Mouse (Mus musculus) MEL (cell line): ENCODE measurements around the gene Nptxr. TPM values are rescaled to one million over a fixed set of nuclear protein-coding genes. Genes with fewer than 3 reads are reported as not detected.

Experiments
- DNase-seq: peaks from one replicate; pipeline ENCODE4 v3.0.0; 2011; ENCODE audit warnings: low read depth, low spot score
- H3K27ac ChIP-seq: 2 replicates; pipeline ENCODE4 v1.5.1; 2012; ENCODE audit warnings: low read depth, mild to moderate bottlenecking, control low read depth, low read length, moderate library complexity; ENCODE audit not compliant: control insufficient read depth
- H3K27me3 ChIP-seq, 2 experiments: fragments of 150-350 bp in 1 of 2; sonication (generic) in 1 of 2; 2 replicates each; pipeline ENCODE4 v1.6.1; 2012; ENCODE audit warnings: low read length in 2 of 2, mild to moderate bottlenecking in 2 of 2, improper control_type of control experiment in 1 of 2, moderate library complexity in 1 of 2; ENCODE audit not compliant: insufficient read depth in 2 of 2, control insufficient read depth in 1 of 2
- H3K36me3 ChIP-seq, 2 experiments: 2 replicates each; pipeline ENCODE4 v1.6.1; 2012 to 2014; ENCODE audit warnings: low read length in 2 of 2, improper control_type of control experiment in 1 of 2, inconsistent platforms in 1 of 2, mild to moderate bottlenecking in 1 of 2; ENCODE audit not compliant: insufficient read depth in 2 of 2, control insufficient read depth in 1 of 2
- H3K4me1 ChIP-seq, 2 experiments: fragments of 150-350 bp in 1 of 2; sonication (generic) in 1 of 2; 2 replicates each; pipeline ENCODE4 v1.6.1; 2012; ENCODE audit warnings: low read length in 2 of 2, improper control_type of control experiment in 1 of 2, mild to moderate bottlenecking in 1 of 2; ENCODE audit not compliant: insufficient read depth in 2 of 2, control insufficient read depth in 1 of 2
- H3K4me3 ChIP-seq, 2 experiments: fragments of 150-350 bp in 1 of 2; sonication (generic) in 1 of 2; 2 replicates each; pipeline ENCODE4 v1.5.1; 2012; ENCODE audit warnings: low read depth in 2 of 2, low read length in 2 of 2, mild to moderate bottlenecking in 2 of 2, moderate library complexity in 2 of 2, control low read depth in 1 of 2, improper control_type of control experiment in 1 of 2; ENCODE audit not compliant: control insufficient read depth in 1 of 2, insufficient read depth in 1 of 2
- H3K79me2 ChIP-seq: 2 replicates; pipeline ENCODE4 v1.6.1; 2012; ENCODE audit warnings: mild to moderate bottlenecking, low read length, moderate library complexity; ENCODE audit not compliant: control insufficient read depth, poor library complexity, insufficient read depth
- H3K9ac ChIP-seq: 2 replicates; pipeline ENCODE4 v1.6.1; 2012; ENCODE audit warnings: low read depth, mild to moderate bottlenecking, control low read depth, low read length, moderate library complexity; ENCODE audit not compliant: control insufficient read depth, poor library complexity, severe bottlenecking
- H3K9me3 ChIP-seq: fragments of 150-350 bp; sonication (generic); replicated peaks from 2 replicates; pipeline ENCODE4 v1.6.1; 2012; ENCODE audit warnings: mild to moderate bottlenecking, low read length, improper control_type of control experiment, moderate library complexity; ENCODE audit not compliant: insufficient read depth
- BHLHE40 ChIP-seq: IDR thresholded peaks from 2 replicates; pipeline ENCODE4 v1.6.1; 2012; ENCODE audit warnings: low read depth, mild to moderate bottlenecking, inconsistent platforms, low read length, improper control_type of control experiment, borderline replicate concordance
- CTCF ChIP-seq, 3 experiments: IDR thresholded peaks in 2 of 3; conservative IDR thresholded peaks in 1 of 3; 2 replicates each; pipeline ENCODE4 v1.5.1; 2011 to 2012; ENCODE audit warnings: low read length in 3 of 3, low read depth in 2 of 3, mild to moderate bottlenecking in 2 of 3, improper control_type of control experiment in 1 of 3, inconsistent platforms in 1 of 3, mixed read lengths in 1 of 3, moderate library complexity in 1 of 3; ENCODE audit not compliant: control insufficient read depth in 1 of 3, insufficient read depth in 1 of 3, poor library complexity in 1 of 3, severe bottlenecking in 1 of 3
- HCFC1 ChIP-seq: IDR thresholded peaks from 2 replicates; pipeline ENCODE4 v1.6.1; 2012; ENCODE audit warnings: low read depth, mild to moderate bottlenecking, inconsistent platforms, low read length, improper control_type of control experiment, moderate library complexity
- JUND ChIP-seq: IDR thresholded peaks from 2 replicates; pipeline ENCODE4 v1.6.1; 2011; ENCODE audit warnings: low read depth, mild to moderate bottlenecking, improper control_type of control experiment, low read length
- MAX ChIP-seq: IDR thresholded peaks from 2 replicates; pipeline ENCODE4 v1.6.1; 2011; ENCODE audit warnings: low read length, improper control_type of control experiment
- MEF2A ChIP-seq: IDR thresholded peaks from 2 replicates; pipeline ENCODE4 v1.6.1; 2014; ENCODE audit warnings: low read depth, mild to moderate bottlenecking, inconsistent platforms, low read length, improper control_type of control experiment; ENCODE audit not compliant: poor library complexity, insufficient replicate concordance, severe bottlenecking; ENCODE audit errors: extremely low read depth
- MYB ChIP-seq: IDR thresholded peaks from 2 replicates; pipeline ENCODE4 v1.6.1; 2011; ENCODE audit warnings: mild to moderate bottlenecking, low read depth, low read length, improper control_type of control experiment
- NRF1 ChIP-seq: IDR thresholded peaks from 2 replicates; pipeline ENCODE4 v1.6.1; 2014; ENCODE audit warnings: low read depth, mild to moderate bottlenecking, inconsistent platforms, low read length, improper control_type of control experiment, moderate library complexity; ENCODE audit not compliant: poor library complexity, insufficient read depth, severe bottlenecking
- POLR2A ChIP-seq, 2 experiments: IDR thresholded peaks; 2 replicates each; pipeline ENCODE4 v1.6.1; 2011 to 2012; ENCODE audit warnings: low read length in 2 of 2, mild to moderate bottlenecking in 2 of 2, control low read depth in 1 of 2, improper control_type of control experiment in 1 of 2, low read depth in 1 of 2, moderate library complexity in 1 of 2; ENCODE audit not compliant: control insufficient read depth in 1 of 2, insufficient read depth in 1 of 2, poor library complexity in 1 of 2
- POLR2AphosphoS2 ChIP-seq: IDR thresholded peaks from 2 replicates; pipeline ENCODE4 v1.6.1; 2011; ENCODE audit warnings: low read length, improper control_type of control experiment
- RCOR1 ChIP-seq: IDR thresholded peaks from 2 replicates; pipeline ENCODE4 v1.6.1; 2012; ENCODE audit warnings: low read depth, mild to moderate bottlenecking, inconsistent platforms, low read length, improper control_type of control experiment
- SIN3A ChIP-seq: IDR thresholded peaks from 2 replicates; pipeline ENCODE4 v1.6.1; 2012; ENCODE audit warnings: low read length, improper control_type of control experiment, inconsistent platforms
- TBP ChIP-seq: IDR thresholded peaks from 2 replicates; pipeline ENCODE4 v1.8.0; 2011; ENCODE audit warnings: low read depth, low read length, improper control_type of control experiment
- TCF12 ChIP-seq: IDR thresholded peaks from 2 replicates; pipeline ENCODE4 v1.6.1; 2014; ENCODE audit warnings: low read depth, mild to moderate bottlenecking, inconsistent platforms, low read length, improper control_type of control experiment, moderate library complexity
- UBTF ChIP-seq: IDR thresholded peaks from 2 replicates; pipeline ENCODE4 v1.6.1; 2012; ENCODE audit warnings: low read depth, mild to moderate bottlenecking, inconsistent platforms, low read length, improper control_type of control experiment, moderate library complexity, borderline replicate concordance; ENCODE audit not compliant: insufficient read depth
- USF1 ChIP-seq: IDR thresholded peaks from 2 replicates; pipeline ENCODE4 v1.6.1; 2014; ENCODE audit warnings: low read depth, mild to moderate bottlenecking, inconsistent platforms, low read length, improper control_type of control experiment, moderate library complexity
- USF2 ChIP-seq, 2 experiments: IDR thresholded peaks; 2 replicates each; pipeline ENCODE4 v1.6.1; 2011 to 2012; ENCODE audit warnings: improper control_type of control experiment in 2 of 2, low read length in 2 of 2, borderline replicate concordance in 1 of 2, inconsistent platforms in 1 of 2, low read depth in 1 of 2, mild to moderate bottlenecking in 1 of 2; ENCODE audit not compliant: insufficient read depth in 1 of 2
- ZKSCAN1 ChIP-seq: IDR thresholded peaks from 2 replicates; pipeline ENCODE4 v1.6.1; 2012; ENCODE audit warnings: low read depth, mild to moderate bottlenecking, inconsistent platforms, low read length, improper control_type of control experiment, moderate library complexity
- polyA plus RNA-seq, 2 experiments: library from polyadenylated mRNA; stranded (reverse) in 1 of 2; unstranded in 1 of 2; fragments of >175 nt in 1 of 2; fragments of >200 nt in 1 of 2; gene quantifications; 2 replicates each; pipeline versions ENCODE4 v1.2.1 to v1.2.4; 2012; ENCODE audit warnings: low replicate concordance in 2 of 2, low read depth in 1 of 2; ENCODE audit not compliant: insufficient read length in 2 of 2, insufficient read depth in 1 of 2, missing spikeins in 1 of 2
- total RNA-seq: library from RNA; depleted of rRNA; stranded (reverse); fragments of 300-350 nt; gene quantifications from 2 replicates; pipeline ENCODE4 v1.2.3, GENCODE M21; 2012

Nptxr gene
- total and polyA plus RNA-seq, 3 experiments: 0.04 to 0.33 TPM; not detected in 1

DNA sequence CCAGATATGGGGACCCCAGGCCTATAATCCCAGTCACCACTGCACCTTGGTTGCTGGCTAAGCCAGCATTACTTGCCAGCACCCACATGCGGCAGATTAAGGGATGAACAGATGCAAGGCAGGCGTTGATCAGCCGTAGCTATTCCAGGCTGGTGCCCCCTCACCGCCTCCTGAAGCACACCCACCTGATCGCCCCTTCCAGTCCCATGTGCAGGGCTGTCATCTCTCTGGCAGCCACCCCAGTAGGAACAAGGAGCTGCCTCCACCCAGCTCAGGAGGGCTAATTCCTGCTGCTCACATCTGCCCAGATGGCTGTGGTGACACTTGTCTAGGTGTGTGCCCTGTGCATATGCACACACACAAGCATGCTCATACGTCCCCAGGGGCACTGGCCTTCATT, 43.6 kb downstream of the Nptxr start:
- Histone ChIP-seq H3K36me3 (no peaks in the 10 kb centered on the region), H3K9me3 (no peaks in the 10 kb centered on the region), H3K4me3 (no peak overlapping the region), H3K79me2 (no peaks in the 10 kb centered on the region), H3K27me3 (no peaks in the 10 kb centered on the region), H3K4me1 (no peaks in the 10 kb centered on the region), H3K9ac (no peak overlapping the region), H3K27ac (no peak overlapping the region)
- no peak for DNase-seq
- no peak for TF ChIP-seq BHLHE40

DNA sequence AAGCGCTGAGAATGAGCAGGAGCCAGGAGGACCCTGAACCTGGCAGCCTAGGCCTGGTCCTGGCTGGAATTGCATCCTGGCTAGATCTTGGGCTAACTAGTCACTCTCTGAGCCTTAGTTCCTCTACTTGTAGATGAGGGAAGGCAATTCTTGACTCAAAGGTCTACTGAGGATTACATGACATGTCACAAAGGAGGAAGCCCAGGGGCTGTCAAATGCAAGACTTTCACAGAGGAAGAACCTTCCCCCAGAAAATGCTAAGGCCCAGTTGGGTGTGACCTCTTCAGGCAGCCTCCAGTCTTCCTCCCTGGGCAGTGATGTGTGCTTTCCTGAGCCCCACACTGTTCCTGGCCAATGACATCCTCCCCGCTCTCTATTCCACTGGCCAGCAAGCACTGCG, 47.4 kb downstream of the Nptxr start:
- no peaks in the 10 kb centered on the region for H3K79me2 ChIP-seq
- H3K4me1 ChIP-seq: no peaks in the 10 kb centered on the region
- H3K4me3 ChIP-seq: no peak overlapping the region
- no peak overlapping the region for H3K9ac ChIP-seq
- no peaks in the 10 kb centered on the region for H3K36me3 ChIP-seq
- no peak for DNase-seq
- no peaks in the 10 kb centered on the region for H3K27me3 ChIP-seq
- no peak overlapping the region for H3K27ac ChIP-seq
- H3K9me3 ChIP-seq: no peaks in the 10 kb centered on the region
- TF ChIP-seq RCOR1: no peak
- TF ChIP-seq MEF2A: no peak

DNA sequence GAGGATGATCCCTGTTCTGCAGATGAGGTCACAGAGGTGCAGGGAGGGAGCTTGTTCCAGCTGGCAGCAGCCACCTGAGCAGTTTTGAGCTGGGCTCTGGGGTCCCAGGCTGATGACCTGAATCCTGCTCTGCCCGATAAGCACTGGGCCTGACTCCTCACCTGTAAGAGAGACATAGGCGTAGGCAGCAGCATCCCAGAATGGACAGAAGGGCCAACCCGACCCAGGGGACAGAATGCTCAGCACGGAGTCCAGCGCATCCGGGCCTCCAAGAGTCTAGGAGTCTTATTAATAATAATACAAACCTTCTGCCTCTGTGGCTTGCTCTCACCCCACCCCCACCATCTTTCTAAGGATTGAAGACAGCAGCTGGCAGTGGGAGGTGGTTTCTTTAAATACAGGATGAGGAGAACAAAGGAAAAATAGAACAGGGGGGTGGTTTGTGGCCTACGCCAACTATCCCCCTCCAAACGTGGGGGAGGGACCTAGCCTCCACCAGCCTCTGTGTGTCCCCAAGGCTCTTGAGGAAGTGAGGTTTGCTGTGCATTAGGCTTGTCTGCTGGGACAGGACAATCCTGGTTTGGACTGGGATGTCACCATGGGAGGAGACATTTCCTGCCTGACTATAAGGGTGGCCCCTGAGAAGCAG, 48.5 kb downstream of the Nptxr start:
- Histone ChIP-seq H3K4me1 (no peaks in the 10 kb centered on the region), H3K4me3 (no peak overlapping the region), H3K36me3 (no peaks in the 10 kb centered on the region), H3K9ac (no peak overlapping the region), H3K9me3 (no peaks in the 10 kb centered on the region), H3K27ac (no peak overlapping the region), H3K79me2 (no peaks in the 10 kb centered on the region), H3K27me3 (no peaks in the 10 kb centered on the region)
- TF ChIP-seq USF1: no peak
- no peak for TF ChIP-seq POLR2A (IDR thresholded peaks at IDR 0.05; ENCODE audit: control insufficient read depth in 1 of 2, insufficient read depth in 1 of 2, low read depth in 1 of 2, low read length in 2 of 2, poor library complexity in 1 of 2)
- TF ChIP-seq HCFC1: no peak
- no peak for TF ChIP-seq UBTF
- no peak for TF ChIP-seq POLR2AphosphoS2
- TF ChIP-seq MYB: no peak
- no peak for TF ChIP-seq CTCF (IDR thresholded peaks at IDR 0.05 in 2 of 3, conservative IDR thresholded peaks at IDR 0.05 in 1 of 3; ENCODE audit: control insufficient read depth in 1 of 3, insufficient read depth in 1 of 3, low read depth in 2 of 3, low read length in 3 of 3, poor library complexity in 1 of 3, severe bottlenecking in 1 of 3)
- TF ChIP-seq JUND: no peak
- no peak for TF ChIP-seq TCF12
- no peak for TF ChIP-seq SIN3A
- TF ChIP-seq USF2 (IDR thresholded peaks at IDR 0.05; ENCODE audit: borderline replicate concordance in 1 of 2, insufficient read depth in 1 of 2, low read depth in 1 of 2, low read length in 2 of 2): no peak
- TF ChIP-seq MAX: no peak
- TF ChIP-seq TBP: no peak
- TF ChIP-seq ZKSCAN1: no peak
- no peak for TF ChIP-seq BHLHE40
- TF ChIP-seq NRF1: no peak
- DNase-seq: no peak
